Mouse (Mus musculus) myocyte (in vitro differentiated cells): ENCODE measurements at regions not wholly inside any gene's neighbourhood (a gene's known extent, or its start where the extent isn't known, plus 50 kb on each side); places are given as distances from the start of the nearest gene placed in this dataset.
A peak's percentile ranks its signal among the peaks of the same experiment; 100 is the strongest.

Experiments
- H3K27me3 ChIP-seq: one replicate; pipeline ENCODE4 v1.6.1; 2011; ENCODE audit not compliant: control insufficient read depth, insufficient read depth, insufficient read length
- H3K36me3 ChIP-seq: one replicate; pipeline ENCODE4 v1.6.1; 2011; ENCODE audit not compliant: control insufficient read depth, insufficient read depth
- H3K4me2 ChIP-seq: one replicate; pipeline ENCODE4 v1.6.1; 2011; ENCODE audit warnings: low read depth, control low read depth
- H3K4me3 ChIP-seq: one replicate; pipeline ENCODE4 v1.5.1; 2011; ENCODE audit warnings: mild to moderate bottlenecking, control low read depth, moderate library complexity
- H3K79me2 ChIP-seq: one replicate; pipeline ENCODE4 v1.6.1; 2011; ENCODE audit not compliant: control insufficient read depth, insufficient read depth
- H3ac ChIP-seq: one replicate; pipeline ENCODE4 v1.6.1; 2011; ENCODE audit not compliant: control insufficient read depth, insufficient read length
- CEBPB ChIP-seq: IDR thresholded peaks from 2 replicates; pipeline ENCODE4 v1.6.1; 2011; ENCODE audit warnings: mild to moderate bottlenecking, moderate library complexity; ENCODE audit not compliant: poor library complexity, insufficient read depth, severe bottlenecking
- E2F4 ChIP-seq: IDR thresholded peaks from one replicate; pipeline ENCODE4 v1.6.1; 2011; ENCODE audit warnings: mild to moderate bottlenecking, control low read depth, moderate library complexity; ENCODE audit not compliant: insufficient read depth
- MAX ChIP-seq: IDR thresholded peaks from one replicate; pipeline ENCODE4 v1.6.1; 2011; ENCODE audit warnings: low read depth, mild to moderate bottlenecking, control low read depth
- MYOD1 ChIP-seq, 3 experiments: IDR thresholded peaks; one replicate each; pipeline ENCODE4 v1.6.1; 2011; ENCODE audit warnings: control low read depth in 2 of 3, low read depth in 2 of 3, mild to moderate bottlenecking in 2 of 3, moderate library complexity in 1 of 3; ENCODE audit not compliant: insufficient read length in 2 of 3, control insufficient read depth in 1 of 3
- MYOG ChIP-seq, 3 experiments: IDR thresholded peaks; one replicate each; pipeline ENCODE4 v1.6.1; 2011; ENCODE audit warnings: control low read depth in 2 of 3, low read depth in 2 of 3, mild to moderate bottlenecking in 2 of 3; ENCODE audit not compliant: insufficient read length in 2 of 3, control insufficient read depth in 1 of 3, insufficient read depth in 1 of 3
- POLR2A ChIP-seq: IDR thresholded peaks from one replicate; pipeline ENCODE4 v1.6.1; 2011; ENCODE audit warnings: low read depth, mild to moderate bottlenecking, control low read depth, moderate library complexity; ENCODE audit not compliant: insufficient read length
- POLR2AphosphoS2 ChIP-seq: IDR thresholded peaks from one replicate; pipeline ENCODE4 v1.6.1; 2011; ENCODE audit warnings: low read depth, control low read depth; ENCODE audit not compliant: insufficient read length
- REST ChIP-seq: IDR thresholded peaks from one replicate; pipeline ENCODE4 v1.6.1; 2011; ENCODE audit warnings: mild to moderate bottlenecking, control low read depth, moderate library complexity; ENCODE audit not compliant: insufficient read depth, insufficient read length
- SRF ChIP-seq: IDR thresholded peaks from one replicate; pipeline ENCODE4 v1.6.1; 2011; ENCODE audit warnings: low read depth; ENCODE audit not compliant: control insufficient read depth, insufficient read length
- TCF12 ChIP-seq: IDR thresholded peaks from one replicate; pipeline ENCODE4 v1.6.1; 2011; ENCODE audit warnings: mild to moderate bottlenecking, control low read depth; ENCODE audit not compliant: poor library complexity, insufficient read depth, severe bottlenecking
- TCF3 ChIP-seq: IDR thresholded peaks from one replicate; pipeline ENCODE4 v1.6.1; 2011; ENCODE audit warnings: low read depth, control low read depth; ENCODE audit not compliant: insufficient read length
- USF1 ChIP-seq: IDR thresholded peaks from one replicate; pipeline ENCODE4 v1.6.1; 2011; ENCODE audit warnings: low read depth, mild to moderate bottlenecking, control low read depth, moderate library complexity

GRCm38 (mm10) chr5:112001742-112002701 is 250.3 kb downstream of the Cryba4 start:
- no peak overlapping the region for H3K4me2 ChIP-seq

GRCm38 (mm10) chr5:112002856-112003660 is 249.3 kb downstream of the Cryba4 start:
- no peak for TF ChIP-seq MYOD1 (IDR thresholded peaks at IDR 0.05; ENCODE audit: control insufficient read depth in 1 of 3, insufficient read length in 2 of 3, low read depth in 2 of 3)
- TF ChIP-seq POLR2A, result no peak
- TF ChIP-seq MYOG (IDR thresholded peaks at IDR 0.05; ENCODE audit: control insufficient read depth in 1 of 3, insufficient read depth in 1 of 3, insufficient read length in 2 of 3, low read depth in 2 of 3), result no peak
- no peak for TF ChIP-seq REST
- TF ChIP-seq MAX, result no peak
- no peak for TF ChIP-seq TCF3
- TF ChIP-seq POLR2AphosphoS2, result no peak
- Histone ChIP-seq H3K36me3 (no peaks in the 10 kb centered on the region), H3ac (no peak overlapping the region), H3K4me3 (no peak overlapping the region), H3K79me2 (no peaks in the 10 kb centered on the region), H3K27me3 (peaks cover 18% of the 10 kb centered on the region), H3K4me2 (no peak overlapping the region)

More at GRCm38 (mm10) chr5:112001742-112002701, 250.3 kb downstream of the Cryba4 start:
- peaks cover 18% of the 10 kb centered on the region for H3K27me3 ChIP-seq
- H3K36me3 ChIP-seq, result no peaks in the 10 kb centered on the region
- H3ac ChIP-seq, result no peak overlapping the region
- no peak for TF ChIP-seq POLR2A
- TF ChIP-seq TCF3, result no peak
- no peak for TF ChIP-seq CEBPB
- TF ChIP-seq SRF, result no peak
- no peak for TF ChIP-seq TCF12
- no peak for TF ChIP-seq MYOD1 (IDR thresholded peaks at IDR 0.05; ENCODE audit: control insufficient read depth in 1 of 3, insufficient read length in 2 of 3, low read depth in 2 of 3)
- no peak for TF ChIP-seq MYOG (IDR thresholded peaks at IDR 0.05; ENCODE audit: control insufficient read depth in 1 of 3, insufficient read depth in 1 of 3, insufficient read length in 2 of 3, low read depth in 2 of 3)
- no peak for TF ChIP-seq USF1
- no peak for TF ChIP-seq E2F4
- TF ChIP-seq MAX, result no peak
- no peak for TF ChIP-seq POLR2AphosphoS2
- no peak for TF ChIP-seq REST
- H3K4me3 ChIP-seq, result no peak overlapping the region
- no peaks in the 10 kb centered on the region for H3K79me2 ChIP-seq

- TF ChIP-seq REST (no peak), CEBPB (no peak), POLR2AphosphoS2 (no peak), MYOD1 (IDR thresholded peaks at IDR 0.05; ENCODE audit: control insufficient read depth in 1 of 3, insufficient read length in 2 of 3, low read depth in 2 of 3) (no peak), MAX (no peak), USF1 (no peak), MYOG (IDR thresholded peaks at IDR 0.05; ENCODE audit: control insufficient read depth in 1 of 3, insufficient read depth in 1 of 3, insufficient read length in 2 of 3, low read depth in 2 of 3) (no peak), POLR2A (no peak), SRF (no peak), TCF12 (no peak), TCF3 (no peak), E2F4 (no peak)
- no peak overlapping the region for H3ac ChIP-seq
- H3K27me3 ChIP-seq, result peaks cover 18% of the 10 kb centered on the region
- no peaks in the 10 kb centered on the region for H3K79me2 ChIP-seq
- no peak overlapping the region for H3K4me3 ChIP-seq
- H3K36me3 ChIP-seq, result no peaks in the 10 kb centered on the region
- no peak overlapping the region for H3K4me2 ChIP-seq
Observed at GRCm38 (mm10) chr5:112004041-112004440, 248.3 kb downstream of the Cryba4 start.

GRCm38 (mm10) chr5:112012505-112013164 is 239.7 kb downstream of the Cryba4 start:
- H3K4me2 ChIP-seq, result peak overlapping the region; percentile 30
- no peak overlapping the region for H3ac ChIP-seq
- TF ChIP-seq TCF3, result no peak
- TF ChIP-seq MYOG (IDR thresholded peaks at IDR 0.05; ENCODE audit: control insufficient read depth in 1 of 3, insufficient read depth in 1 of 3, insufficient read length in 2 of 3, low read depth in 2 of 3), result no peak
- no peak for TF ChIP-seq POLR2A
- TF ChIP-seq MYOD1 (IDR thresholded peaks at IDR 0.05; ENCODE audit: control insufficient read depth in 1 of 3, insufficient read length in 2 of 3, low read depth in 2 of 3), result no peak
- TF ChIP-seq POLR2AphosphoS2, result no peak
- TF ChIP-seq SRF, result no peak
- TF ChIP-seq TCF12, result no peak
- TF ChIP-seq USF1, result no peak
- TF ChIP-seq CEBPB, result no peak
- no peak for TF ChIP-seq MAX
- no peak for TF ChIP-seq E2F4
- TF ChIP-seq REST, result no peak
- peaks cover 23% of the 10 kb centered on the region for H3K27me3 ChIP-seq
- no peak overlapping the region for H3K4me3 ChIP-seq
- H3K36me3 ChIP-seq, result no peaks in the 10 kb centered on the region
- no peaks in the 10 kb centered on the region for H3K79me2 ChIP-seq
